Mouse (Mus musculus) bone marrow, adult 2 months (tissue): ENCODE results near the gene Xrra1.

Source experiments
- CTCF ChIP-seq: fragments of 200-500 bp; IDR thresholded peaks from 2 replicates; pipeline ENCODE4 v1.5.1; 2011; ENCODE audit warnings: low read length, control low read depth; ENCODE audit not compliant: control insufficient read depth, insufficient read depth
- POLR2A ChIP-seq: fragments of 200-500 bp; IDR thresholded peaks from 2 replicates; pipeline ENCODE4 v1.6.1; 2011; ENCODE audit warnings: low read depth, mild to moderate bottlenecking, control low read depth, low read length, borderline replicate concordance; ENCODE audit not compliant: control insufficient read depth

- TF ChIP-seq CTCF (no peak), POLR2A (no peak)
Measured at GRCm38 (mm10) chr7:99824649-99825483, 34.0 kb upstream of the Xrra1 start.
